Mouse (Mus musculus) ZHBTc4 (cell line): ENCODE data around the gene Tcf7l2.

Experiments used
- DNase-seq: peaks from one replicate; pipeline ENCODE4 v3.0.0-alpha.2; 2011; ENCODE audit warnings: low read depth, low spot score

Gene Tcf7l2

GRCm38 (mm10) chr19:55741439-55741928, at the start of gene Tcf7l2:
Tcf7l2 (plus strand) TSS chr19:55741820.
- DNase-seq, result peak; percentile 97

GRCm38 (mm10) chr19:55694651-55695050, 47.0 kb upstream of the Tcf7l2 start:
- no peak for DNase-seq

- no peak for DNase-seq
Observed at GRCm38 (mm10) chr19:55695418-55695817, 46.2 kb upstream of the Tcf7l2 start.

- DNase-seq, result no peak
Observed at GRCm38 (mm10) chr19:55698892-55699291, 42.7 kb upstream of the Tcf7l2 start.

GRCm38 (mm10) chr19:55700214-55700568, 41.4 kb upstream of the Tcf7l2 start:
- no peak for DNase-seq

GRCm38 (mm10) chr19:55700569-55701282, 40.9 kb upstream of the Tcf7l2 start:
- no peak for DNase-seq

GRCm38 (mm10) chr19:55701283-55701633, 40.4 kb upstream of the Tcf7l2 start:
- DNase-seq, result no peak

GRCm38 (mm10) chr19:55702081-55702480, 39.5 kb upstream of the Tcf7l2 start:
- DNase-seq, result peak; percentile 46

GRCm38 (mm10) chr19:55702716-55703115, 38.9 kb upstream of the Tcf7l2 start:
- no peak for DNase-seq

GRCm38 (mm10) chr19:55704071-55704470, 37.5 kb upstream of the Tcf7l2 start:
- DNase-seq, result no peak

GRCm38 (mm10) chr19:55706300-55706699, 35.3 kb upstream of the Tcf7l2 start:
- DNase-seq, result no peak

GRCm38 (mm10) chr19:55706806-55707205, 34.8 kb upstream of the Tcf7l2 start:
- DNase-seq, result no peak

- no peak for DNase-seq
Observed at GRCm38 (mm10) chr19:55708031-55708554, 33.5 kb upstream of the Tcf7l2 start.

- DNase-seq, result no peak
Observed at GRCm38 (mm10) chr19:55710841-55711240, 30.8 kb upstream of the Tcf7l2 start.

- DNase-seq, result no peak
Observed at GRCm38 (mm10) chr19:55711701-55712100, 29.9 kb upstream of the Tcf7l2 start.

GRCm38 (mm10) chr19:55712678-55713077, 28.9 kb upstream of the Tcf7l2 start:
- peak; percentile 91 for DNase-seq

- no peak for DNase-seq
Observed at GRCm38 (mm10) chr19:55714015-55714414, 27.6 kb upstream of the Tcf7l2 start.

GRCm38 (mm10) chr19:55714665-55715064, 27.0 kb upstream of the Tcf7l2 start:
- DNase-seq, result peak; percentile 69

- peak; percentile 95 for DNase-seq
Observed at GRCm38 (mm10) chr19:55719083-55719482, 22.5 kb upstream of the Tcf7l2 start.

GRCm38 (mm10) chr19:55719524-55720408, 21.9 kb upstream of the Tcf7l2 start:
- no peak for DNase-seq

GRCm38 (mm10) chr19:55720409-55721092, 21.1 kb upstream of the Tcf7l2 start:
- DNase-seq, result no peak

- peak; percentile 79 for DNase-seq
Observed at GRCm38 (mm10) chr19:55722376-55722775, 19.2 kb upstream of the Tcf7l2 start.
